Mouse (Mus musculus) forebrain, embryonic 14.5 days (tissue): ENCODE results near the gene Kcnmb4. TPM values are rescaled to one million over a fixed set of nuclear protein-coding genes. Genes with fewer than 3 reads are reported as not detected.

Experiments used
- ATAC-seq: fragments of 200-750 bp; cut with Nextera tagmentation; 2 replicates; pipeline ENCODE4 v1.8.0; 2017; ENCODE audit warnings: mild to moderate bottlenecking, moderate library complexity
- DNase-seq: peaks from one replicate; pipeline ENCODE4 v3.0.0-alpha.2; 2015; ENCODE audit warnings: low spot score
- H3K27ac ChIP-seq: fragments of 300-500 bp; sonication (generic); 2 replicates; pipeline ENCODE4 v1.5.1; 2014; ENCODE audit warnings: low read depth, mild to moderate bottlenecking, control low read depth, low read length, moderate library complexity
- H3K27me3 ChIP-seq: fragments of 300-500 bp; sonication (generic); replicated peaks from 2 replicates; pipeline ENCODE4 v1.6.1; 2014; ENCODE audit warnings: low read length, control low read depth, mixed read lengths; ENCODE audit not compliant: control insufficient read depth, insufficient read depth
- H3K36me3 ChIP-seq: fragments of 300-500 bp; sonication (generic); 2 replicates; pipeline ENCODE4 v1.6.1; 2014; ENCODE audit warnings: low read length, control low read depth; ENCODE audit not compliant: control insufficient read depth, insufficient read depth
- H3K4me1 ChIP-seq: fragments of 300-500 bp; sonication (generic); 2 replicates; pipeline ENCODE4 v1.6.1; 2014; ENCODE audit warnings: antibody characterized with exemption, low read length, control low read depth; ENCODE audit not compliant: control insufficient read depth, insufficient read depth
- H3K4me2 ChIP-seq: fragments of 300-500 bp; sonication (generic); 2 replicates; pipeline ENCODE4 v1.6.1; 2014; ENCODE audit warnings: mild to moderate bottlenecking, control low read depth, low read length
- H3K4me3 ChIP-seq: fragments of 300-500 bp; sonication (generic); 2 replicates; pipeline ENCODE4 v1.5.1; 2014; ENCODE audit warnings: low read depth, low read length, control low read depth
- H3K9ac ChIP-seq: fragments of 300-500 bp; sonication (generic); 2 replicates; pipeline ENCODE4 v1.6.1; 2014; ENCODE audit warnings: mild to moderate bottlenecking, low read length, control low read depth, moderate library complexity
- H3K9me3 ChIP-seq: fragments of 300-500 bp; sonication (generic); replicated peaks from 2 replicates; pipeline ENCODE4 v1.6.1; 2016; ENCODE audit warnings: low read length, control low read depth, mixed read lengths; ENCODE audit not compliant: control insufficient read depth
- WGBS: fragments of 180-500 bp; shearing (Covaris S2); extraction: QIAGEN DNeasy Blood & Tissue Kit; methylation state at CpG from one replicate; pipeline ENCODE4 v1.1.7; 2014; 5-methylcytosine and 5-hydroxymethylcytosine counted together
- polyA plus RNA-seq: library from polyadenylated mRNA; unstranded; fragments of >200 nt; fragmentation: Nextera tagmentation; extraction: Ambion mirVana; gene quantifications from 2 replicates; pipeline ENCODE4 v1.2.1, GENCODE M21; 2014

Gene Kcnmb4
- 17.5 and 18.0 TPM in 2 replicates for polyA plus RNA-seq

- Histone ChIP-seq H3K36me3 (no peaks in the 10 kb centered on the region), H3K4me3 (peak within 1 kb of the TSS; percentile 72), H3K27me3 (no peaks in the 10 kb centered on the region), H3K4me2 (peak within 1 kb of the TSS; percentile 83), H3K9ac (peak within 1 kb of the TSS; percentile 84), H3K9me3 (no peaks in the 10 kb centered on the region), H3K4me1 (peaks cover 5% of the 10 kb centered on the region; the same call in 1 of the 2 replicates), H3K27ac (peak within 1 kb of the TSS; percentile 95)
- DNase-seq (peak; percentile 66), ATAC-seq (peak; percentile 84)
- under 1% methylated on average over 58 of the region's 92 CpGs for WGBS
Observed at GRCm38 (mm10) chr10:116473759-116474549, at the start of gene Kcnmb4. Gene Kcnmb4 (minus strand): TSS chr10:116473878.

GRCm38 (mm10) chr10:116519588-116519987, 45.9 kb upstream of the Kcnmb4 start:
- DNase-seq, result no peak
- Histone ChIP-seq H3K4me1 (no peaks in the 10 kb centered on the region), H3K4me2 (no peak overlapping the region), H3K27me3 (no peaks in the 10 kb centered on the region), H3K9ac (no peak overlapping the region), H3K27ac (no peak overlapping the region), H3K4me3 (no peak overlapping the region), H3K36me3 (no peaks in the 10 kb centered on the region), H3K9me3 (no peaks in the 10 kb centered on the region)
- ATAC-seq, result no peak
- 88% methylated on average over 1 of the region's 1 CpGs for WGBS

GRCm38 (mm10) chr10:116515590-116515989, 41.9 kb upstream of the Kcnmb4 start:
- no peak overlapping the region for H3K27ac ChIP-seq
- no peaks in the 10 kb centered on the region for H3K4me1 ChIP-seq
- ATAC-seq (no peak), DNase-seq (no peak)
- no peak overlapping the region for H3K4me3 ChIP-seq
- no peaks in the 10 kb centered on the region for H3K27me3 ChIP-seq
- WGBS, result 94% methylated on average over 6 of the region's 6 CpGs
- no peaks in the 10 kb centered on the region for H3K9me3 ChIP-seq
- 0 out of 2 replicates have a peak, but pooled peaks cover 2% of the 10 kb centered on the region for H3K36me3 ChIP-seq
- H3K9ac ChIP-seq, result no peak overlapping the region
- H3K4me2 ChIP-seq, result no peak overlapping the region

DNA sequence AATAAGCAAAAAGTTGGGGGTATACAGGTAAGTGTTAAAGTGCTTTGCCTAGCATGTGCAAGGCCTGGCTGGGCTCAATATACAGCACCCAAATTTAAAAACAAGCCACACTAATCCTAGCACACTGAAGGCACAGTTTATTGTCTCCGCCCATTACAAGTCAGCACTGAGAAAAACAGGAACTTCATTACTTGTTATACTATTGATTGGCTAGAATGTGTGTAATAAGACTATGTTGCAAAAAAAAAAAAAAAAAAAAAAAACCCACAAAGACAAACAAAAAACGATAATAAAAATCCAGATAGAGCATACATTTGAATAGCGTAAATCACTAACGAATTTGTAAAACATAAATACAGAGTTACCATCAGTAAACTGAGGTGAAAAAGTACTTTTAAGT, 41.5 kb upstream of the Kcnmb4 start:
- H3K4me1 ChIP-seq, result no peaks in the 10 kb centered on the region
- H3K4me3 ChIP-seq, result no peak overlapping the region
- DNase-seq (no peak), ATAC-seq (no peak)
- 0 out of 2 replicates have a peak, but pooled peaks cover 2% of the 10 kb centered on the region for H3K36me3 ChIP-seq
- H3K9me3 ChIP-seq, result no peaks in the 10 kb centered on the region
- no peaks in the 10 kb centered on the region for H3K27me3 ChIP-seq
- WGBS, result 96% methylated on average over 4 of the region's 4 CpGs
- no peak overlapping the region for H3K9ac ChIP-seq
- no peak overlapping the region for H3K4me2 ChIP-seq
- H3K27ac ChIP-seq, result no peak overlapping the region

DNA sequence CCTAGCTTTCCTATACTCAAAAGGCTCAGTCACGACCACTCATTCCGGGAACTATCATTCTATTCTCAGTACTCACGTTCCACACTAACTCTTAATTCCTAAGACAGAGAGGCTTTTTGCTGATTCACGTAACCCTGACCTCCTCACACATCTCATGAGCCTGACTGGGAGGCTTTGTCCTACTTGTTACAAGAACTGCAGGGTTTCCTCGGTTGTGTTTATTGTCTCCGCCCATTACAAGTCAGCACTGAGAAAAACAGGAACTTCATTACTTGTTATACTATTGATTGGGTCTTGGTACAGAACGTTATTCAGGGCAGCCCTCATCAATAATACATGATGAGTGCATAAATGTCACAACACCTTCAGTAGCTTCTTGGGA, 39.6 kb upstream of the Kcnmb4 start:
- H3K4me1 ChIP-seq, result no peaks in the 10 kb centered on the region
- no peak for DNase-seq
- no peak overlapping the region for H3K4me2 ChIP-seq
- whole genome bisulfite sequencing, result 49% methylated on average over 7 of the region's 7 CpGs
- no peaks in the 10 kb centered on the region for H3K27me3 ChIP-seq
- no peak overlapping the region for H3K27ac ChIP-seq
- ATAC-seq, result no peak
- no peaks in the 10 kb centered on the region for H3K9me3 ChIP-seq
- H3K36me3 ChIP-seq, result 0 out of 2 replicates have a peak, but pooled peaks cover 2% of the 10 kb centered on the region
- no peak overlapping the region for H3K9ac ChIP-seq
- no peak overlapping the region for H3K4me3 ChIP-seq

GRCm38 (mm10) chr10:116512521-116513253, 39.0 kb upstream of the Kcnmb4 start:
- ATAC-seq (no peak), DNase-seq (no peak)
- H3K4me3 ChIP-seq, result no peak overlapping the region
- H3K27me3 ChIP-seq, result no peaks in the 10 kb centered on the region
- no peak overlapping the region for H3K9ac ChIP-seq
- 87% methylated on average over 11 of the region's 11 CpGs for WGBS
- H3K4me1 ChIP-seq, result no peaks in the 10 kb centered on the region
- no peaks in the 10 kb centered on the region for H3K9me3 ChIP-seq
- H3K27ac ChIP-seq, result no peak overlapping the region
- 0 out of 2 replicates have a peak, but pooled peaks cover 2% of the 10 kb centered on the region for H3K36me3 ChIP-seq
- H3K4me2 ChIP-seq, result no peak overlapping the region

GRCm38 (mm10) chr10:116505303-116506014, 31.8 kb upstream of the Kcnmb4 start:
- Histone ChIP-seq H3K36me3 (0 out of 2 replicates have a peak, but pooled peaks cover 4% of the 10 kb centered on the region), H3K27me3 (no peaks in the 10 kb centered on the region), H3K4me3 (no peak overlapping the region), H3K27ac (no peak overlapping the region), H3K9ac (no peak overlapping the region), H3K9me3 (no peaks in the 10 kb centered on the region), H3K4me1 (no peaks in the 10 kb centered on the region), H3K4me2 (no peak overlapping the region)
- WGBS, result 92% methylated on average over 7 of the region's 7 CpGs
- ATAC-seq, result no peak
- DNase-seq, result no peak

- Histone ChIP-seq H3K36me3 (peaks cover 33% of the 10 kb centered on the region), H3K27me3 (no peaks in the 10 kb centered on the region), H3K9me3 (no peaks in the 10 kb centered on the region), H3K4me1 (no peaks in the 10 kb centered on the region), H3K27ac (no peak overlapping the region), H3K4me3 (no peak overlapping the region), H3K9ac (no peak overlapping the region), H3K4me2 (no peak overlapping the region)
- no peak for DNase-seq
- ATAC-seq, result no peak
- WGBS, result 93% methylated on average over 3 of the region's 3 CpGs
Observed at GRCm38 (mm10) chr10:116492768-116493167, 19.1 kb upstream of the Kcnmb4 start.
